Mouse (Mus musculus) forebrain, postnatal 0 days (tissue): ENCODE data around the gene Tdp1. TPM values are rescaled to one million over a fixed set of nuclear protein-coding genes. Genes with fewer than 3 reads are reported as not detected.

Source experiments
- ATAC-seq: fragments of 200-750 bp; cut with Nextera tagmentation; 2 replicates; pipeline ENCODE4 v1.8.0; 2017; ENCODE audit warnings: mild to moderate bottlenecking, moderate library complexity
- DNase-seq: peaks from one replicate; pipeline ENCODE4 v3.0.0-alpha.2; 2015
- H3K27ac ChIP-seq: fragments of 300-500 bp; sonication (generic); 2 replicates; pipeline ENCODE4 v1.5.1; 2014; ENCODE audit warnings: low read depth, mild to moderate bottlenecking, antibody characterized with exemption, low read length, moderate library complexity, mixed read lengths
- H3K27me3 ChIP-seq: fragments of 300-500 bp; sonication (generic); 2 replicates; pipeline ENCODE4 v1.6.1; 2014; ENCODE audit warnings: mild to moderate bottlenecking, low read length, mixed read lengths; ENCODE audit not compliant: insufficient read depth
- H3K36me3 ChIP-seq: fragments of 300-500 bp; sonication (generic); 2 replicates; pipeline ENCODE4 v1.6.1; 2014; ENCODE audit warnings: mild to moderate bottlenecking, moderate library complexity; ENCODE audit not compliant: insufficient read depth
- H3K4me1 ChIP-seq: fragments of 300-500 bp; sonication (generic); 2 replicates; pipeline ENCODE4 v1.6.1; 2014; ENCODE audit warnings: antibody characterized with exemption; ENCODE audit not compliant: insufficient read depth
- H3K4me2 ChIP-seq: fragments of 300-500 bp; sonication (generic); 2 replicates; pipeline ENCODE4 v1.6.1; 2014; ENCODE audit warnings: low read depth, mild to moderate bottlenecking, moderate library complexity
- H3K4me3 ChIP-seq: fragments of 300-500 bp; sonication (generic); 2 replicates; pipeline ENCODE4 v1.5.1; 2014; ENCODE audit warnings: low read depth, low read length, mixed read lengths
- H3K9ac ChIP-seq: fragments of 300-500 bp; sonication (generic); 2 replicates; pipeline ENCODE4 v1.6.1; 2014; ENCODE audit warnings: mild to moderate bottlenecking
- H3K9me3 ChIP-seq: fragments of 300-500 bp; sonication (generic); 2 replicates; pipeline ENCODE4 v1.6.1; 2016; ENCODE audit warnings: low read length
- CTCF ChIP-seq: sonication (generic); IDR thresholded peaks from 2 replicates; pipeline ENCODE4 v1.5.1; 2016; ENCODE audit warnings: antibody characterized with exemption, control low read depth, low read depth
- WGBS: fragments of 180-500 bp; shearing (Covaris S2); extraction: QIAGEN DNeasy Blood & Tissue Kit; methylation state at CpG from one replicate; pipeline ENCODE4 v1.1.7; 2014; 5-methylcytosine and 5-hydroxymethylcytosine counted together
- polyA plus RNA-seq: library from polyadenylated mRNA; unstranded; fragments of >200 nt; fragmentation: Nextera tagmentation; extraction: Ambion mirVana; gene quantifications from 2 replicates; pipeline ENCODE4 v1.2.1, GENCODE M21; 2015
- total RNA-seq: library from RNA; depleted of rRNA; stranded (reverse); fragments of >200 nt; gene quantifications from 2 replicates; pipeline ENCODE4 v1.2.3, GENCODE M21; 2014

Tdp1 gene
- total and polyA plus RNA-seq, 2 experiments from 2014 or later: 12.9 to 41.9 TPM

GRCm38 (mm10) chr12:99849996-99850395 lies 34.3 kb upstream of the Tdp1 start:
- no peaks in the 10 kb centered on the region for H3K36me3 ChIP-seq
- no peaks in the 10 kb centered on the region for H3K9me3 ChIP-seq
- H3K4me1 ChIP-seq: peaks cover 7% of the 10 kb centered on the region
- H3K4me3 ChIP-seq: no peak overlapping the region
- no peak overlapping the region for H3K9ac ChIP-seq
- WGBS: 82% methylated on average over 2 of the region's 2 CpGs
- H3K27me3 ChIP-seq: no peaks in the 10 kb centered on the region
- no peak for DNase-seq
- no peak for TF ChIP-seq CTCF
- no peak overlapping the region for H3K27ac ChIP-seq
- no peak for ATAC-seq
- H3K4me2 ChIP-seq: no peak overlapping the region

- DNase-seq: peak; percentile 59
- H3K9me3 ChIP-seq: no peaks in the 10 kb centered on the region
- H3K36me3 ChIP-seq: no peaks in the 10 kb centered on the region
- no peak overlapping the region for H3K9ac ChIP-seq
- H3K27ac ChIP-seq: 0 out of 2 replicates have a peak overlapping the region, but pooled peaks have one; percentile 15
- 0 out of 2 replicates have a peak, but pooled peaks have one; percentile 40 for ATAC-seq
- H3K4me2 ChIP-seq: no peak overlapping the region
- 42% methylated on average over 14 of the region's 14 CpGs for WGBS
- no peak overlapping the region for H3K4me3 ChIP-seq
- no peak for TF ChIP-seq CTCF
- peaks cover 7% of the 10 kb centered on the region for H3K4me1 ChIP-seq
- no peaks in the 10 kb centered on the region for H3K27me3 ChIP-seq
These were observed 30.7 kb upstream of the Tdp1 start for GRCm38 (mm10) chr12:99853323-99854258.

GRCm38 (mm10) chr12:99856011-99856410 lies 28.3 kb upstream of the Tdp1 start:
- TF ChIP-seq CTCF: no peak
- no peak overlapping the region for H3K4me2 ChIP-seq
- 36% methylated on average over 9 of the region's 9 CpGs for WGBS
- DNase-seq (no peak), ATAC-seq (no peak)
- no peaks in the 10 kb centered on the region for H3K36me3 ChIP-seq
- H3K9ac ChIP-seq: no peak overlapping the region
- no peak overlapping the region for H3K4me3 ChIP-seq
- H3K27ac ChIP-seq: no peak overlapping the region
- H3K4me1 ChIP-seq: peaks cover 7% of the 10 kb centered on the region
- H3K9me3 ChIP-seq: no peaks in the 10 kb centered on the region
- H3K27me3 ChIP-seq: no peaks in the 10 kb centered on the region

- Histone ChIP-seq H3K4me2 (no peak overlapping the region), H3K9ac (no peak overlapping the region), H3K4me3 (no peak overlapping the region), H3K36me3 (no peaks in the 10 kb centered on the region), H3K4me1 (peaks cover under 1% of the 10 kb centered on the region; the same call in 1 of the 2 replicates), H3K9me3 (no peaks in the 10 kb centered on the region), H3K27ac (no peak overlapping the region), H3K27me3 (no peaks in the 10 kb centered on the region)
- WGBS: 94% methylated on average over 5 of the region's 5 CpGs
- TF ChIP-seq CTCF: no peak
- ATAC-seq (no peak), DNase-seq (no peak)
These were observed 25.7 kb upstream of the Tdp1 start for GRCm38 (mm10) chr12:99858664-99859063.

- Histone ChIP-seq H3K27me3 (no peaks in the 10 kb centered on the region), H3K9ac (no peak overlapping the region), H3K4me1 (no peaks in the 10 kb centered on the region), H3K9me3 (no peaks in the 10 kb centered on the region), H3K4me3 (no peak overlapping the region), H3K4me2 (no peak overlapping the region), H3K36me3 (no peaks in the 10 kb centered on the region), H3K27ac (no peak overlapping the region)
- no peak for TF ChIP-seq CTCF
- DNase-seq (no peak), ATAC-seq (no peak)
- WGBS: 62% methylated on average over 3 of the region's 3 CpGs
These were observed 24.8 kb upstream of the Tdp1 start for GRCm38 (mm10) chr12:99859391-99860100.

GRCm38 (mm10) chr12:99860981-99861380 lies 23.3 kb upstream of the Tdp1 start:
- peak; percentile 68 for TF ChIP-seq CTCF

GRCm38 (mm10) chr12:99864613-99865012 lies 19.7 kb upstream of the Tdp1 start:
- no peak for ATAC-seq

More at GRCm38 (mm10) chr12:99860981-99861380, 23.3 kb upstream of the Tdp1 start:
- no peaks in the 10 kb centered on the region for H3K4me1 ChIP-seq
- H3K27ac ChIP-seq: no peak overlapping the region
- H3K36me3 ChIP-seq: no peaks in the 10 kb centered on the region
- no peak; the same call in 1 of the 2 replicates for ATAC-seq
- H3K4me3 ChIP-seq: no peak overlapping the region
- H3K9me3 ChIP-seq: no peaks in the 10 kb centered on the region
- no peaks in the 10 kb centered on the region for H3K27me3 ChIP-seq
- H3K4me2 ChIP-seq: no peak overlapping the region
- H3K9ac ChIP-seq: no peak overlapping the region
- DNase-seq: peak; percentile 73
- 52% methylated on average over 4 of the region's 4 CpGs for WGBS

More at GRCm38 (mm10) chr12:99864613-99865012, 19.7 kb upstream of the Tdp1 start:
- no peak for DNase-seq
- Histone ChIP-seq H3K27me3 (no peaks in the 10 kb centered on the region), H3K9ac (no peak overlapping the region), H3K4me3 (no peak overlapping the region), H3K4me2 (no peak overlapping the region), H3K9me3 (no peaks in the 10 kb centered on the region), H3K36me3 (no peaks in the 10 kb centered on the region), H3K4me1 (no peaks in the 10 kb centered on the region), H3K27ac (no peak overlapping the region)
- no peak for TF ChIP-seq CTCF
